ENCODE assay signal across 15 mouse cellular contexts in genomic region chr1:165667380-165667779, GRCm38 (mm10). TPM values are rescaled to one million over a fixed set of nuclear protein-coding genes. Genes with fewer than 3 reads are reported as not detected.
A peak's percentile ranks its signal among the peaks of the same experiment; 100 is the strongest.
DNase-seq lines count a peak whose midpoint lies in the region; ATAC-seq and TF ChIP-seq lines count a peak whose summit lies in the region.
"Had no signal": no experiment of that assay in that cellular context is flagged by ENCODE, and none has a peak within 500 bp of the region (broad histone marks: within the 10 kb centered on the region; RNA-seq: fewer than 3 reads in every experiment).

No protein-coding gene starts in this region.

- no peaks in the 10 kb centered on the region for H3K9me3 ChIP-seq in limb, embryonic 13.5 days
- H3K9me3 ChIP-seq in limb, embryonic 10.5 days (replicated peaks), result no peaks in the 10 kb centered on the region
- H3K9me3 ChIP-seq in heart, embryonic 12.5 days (replicated peaks), result no peaks in the 10 kb centered on the region
- no peaks in the 10 kb centered on the region for H3K9me3 ChIP-seq in midbrain, postnatal 0 days (ENCODE audit: low read length)
- H3K9me3 ChIP-seq: hindbrain, embryonic 10.5 days had no signal

- no peak for ATAC-seq in limb, embryonic 13.5 days (ENCODE audit: low FRiP score, low read depth)
- ATAC-seq in heart, embryonic 12.5 days (ENCODE audit: insufficient number of reproducible peaks, low FRiP score), result no peak; the same call in 1 of the 2 replicates
- no peak for ATAC-seq in midbrain, postnatal 0 days (ENCODE audit: low FRiP score)
- ATAC-seq: CD4-positive, CD25-positive, alpha-beta regulatory T cell, adult 4 months; intestine, postnatal 0 days had no signal

- peaks cover 63% of the 10 kb centered on the region for H3K79me2 ChIP-seq in macrophage (ENCODE audit: inconsistent target)

- H3K4me2 ChIP-seq in limb, embryonic 13.5 days (replicated peaks), result 0 out of 2 replicates have a peak overlapping the region, but pooled peaks have one; percentile 7
- peak overlapping the region; percentile 34 for H3K4me2 ChIP-seq in heart, embryonic 12.5 days
- H3K4me2 ChIP-seq in midbrain, postnatal 0 days (ENCODE audit: low read depth, low read length, poor library complexity, severe bottlenecking), result no peak overlapping the region

- TF ChIP-seq CTCF in midbrain, postnatal 0 days (IDR thresholded peaks at IDR 0.05), result no peak

- H3K27me3 ChIP-seq in limb, embryonic 13.5 days, result no peaks in the 10 kb centered on the region
- 0 out of 2 replicates have a peak, but pooled peaks cover 5% of the 10 kb centered on the region for H3K27me3 ChIP-seq in limb, embryonic 10.5 days (ENCODE audit: low read depth, poor library complexity, severe bottlenecking)
- no peaks in the 10 kb centered on the region for H3K27me3 ChIP-seq in heart, embryonic 12.5 days (replicated peaks)
- no peaks in the 10 kb centered on the region for H3K27me3 ChIP-seq in midbrain, postnatal 0 days (ENCODE audit: insufficient read depth, low read length)

- peaks cover 11% of the 10 kb centered on the region for H3K4me1 ChIP-seq in limb, embryonic 13.5 days
- H3K4me1 ChIP-seq in limb, embryonic 10.5 days, result peaks cover 34% of the 10 kb centered on the region
- H3K4me1 ChIP-seq in heart, embryonic 12.5 days (replicated peaks), result peaks cover 94% of the 10 kb centered on the region
- no peaks in the 10 kb centered on the region for H3K4me1 ChIP-seq in midbrain, postnatal 0 days (ENCODE audit: insufficient read depth, low read length)

- H3K4me3 ChIP-seq in limb, embryonic 13.5 days, result no peak overlapping the region
- no peak overlapping the region for H3K4me3 ChIP-seq in limb, embryonic 10.5 days
- no peak overlapping the region for H3K4me3 ChIP-seq in heart, embryonic 12.5 days
- H3K4me3 ChIP-seq in macrophage (ENCODE audit: inconsistent target), result no peak overlapping the region
- H3K4me3 ChIP-seq in midbrain, postnatal 0 days (ENCODE audit: low read depth, low read length), result no peak overlapping the region
- H3K4me3 ChIP-seq: hindbrain, embryonic 10.5 days; myocyte had no signal

- no peak overlapping the region for H3K9ac ChIP-seq in limb, embryonic 13.5 days
- no peak overlapping the region for H3K9ac ChIP-seq in heart, embryonic 12.5 days
- H3K9ac ChIP-seq in midbrain, postnatal 0 days (replicated peaks; ENCODE audit: low read length, poor library complexity, severe bottlenecking), result no peak overlapping the region
- H3K9ac ChIP-seq: liver, embryonic 14.5 days had no signal

- 34% methylated on average over 13 of the region's 13 CpGs for WGBS in limb, embryonic 13.5 days
- 45% methylated on average over 13 of the region's 13 CpGs for WGBS in limb, embryonic 10.5 days
- WGBS in heart, embryonic 12.5 days, result 25% methylated on average over 13 of the region's 13 CpGs
- WGBS in macrophage (ENCODE audit: missing documents), result 72% methylated on average over 13 of the region's 13 CpGs
- WGBS in midbrain, postnatal 0 days, result 68% methylated on average over 13 of the region's 13 CpGs

- H3K36me3 ChIP-seq in limb, embryonic 13.5 days, result no peaks in the 10 kb centered on the region
- no peaks in the 10 kb centered on the region for H3K36me3 ChIP-seq in limb, embryonic 10.5 days
- H3K36me3 ChIP-seq in heart, embryonic 12.5 days, result peaks cover 54% of the 10 kb centered on the region
- H3K36me3 ChIP-seq in macrophage (ENCODE audit: inconsistent target), result peaks cover 11% of the 10 kb centered on the region; the same call in 1 of the 2 replicates
- no peaks in the 10 kb centered on the region for H3K36me3 ChIP-seq in midbrain, postnatal 0 days (ENCODE audit: insufficient read depth, low read length)
- H3K36me3 ChIP-seq: hindbrain, embryonic 10.5 days had no signal

- no peak for DNase-seq in limb, embryonic 10.5 days (ENCODE audit: low spot score)
- peak; percentile 62 for DNase-seq in gastrocnemius, postnatal 10 days
- DNase-seq in midbrain, postnatal 0 days (ENCODE audit: low spot score), result no peak
- DNase-seq in spleen, postnatal 4 days (ENCODE audit: low spot score in 2 of 2), result no peak
- DNase-seq: cerebellum, adult 2 months; lung, postnatal 10 days; thymus, postnatal 36 days had no signal

- H3K27ac ChIP-seq in limb, embryonic 13.5 days, result no peak overlapping the region
- no peak overlapping the region for H3K27ac ChIP-seq in limb, embryonic 10.5 days
- H3K27ac ChIP-seq in heart, embryonic 12.5 days (ENCODE audit: poor library complexity, severe bottlenecking), result peak overlapping the region; percentile 90
- H3K27ac ChIP-seq in macrophage, result peak overlapping the region; percentile 34; the same call in 1 of the 2 replicates
- H3K27ac ChIP-seq in midbrain, postnatal 0 days (ENCODE audit: low read depth, low read length), result no peak overlapping the region
- H3K27ac ChIP-seq: hindbrain, embryonic 10.5 days; liver, embryonic 14.5 days had no signal

RNA-seq across cellular contexts. Expression of gene Mpzl1, which starts 33.0 kb away (rescaled TPM):
- polyA plus RNA-seq in limb, embryonic 13.5 days (2015; fragmentation: Nextera tagmentation; extraction: Ambion mirVana), result 196 TPM in 2 replicates
- 141 and 148 TPM in 2 replicates for polyA plus RNA-seq in limb, embryonic 10.5 days (2016; fragmentation: Nextera tagmentation; extraction: Ambion mirVana)
- total RNA-seq in gastrocnemius, postnatal 10 days (2021), result 10 to 100 TPM; 34.6 to 46.9 TPM
- polyA plus RNA-seq in heart, embryonic 12.5 days (2016; fragmentation: Nextera tagmentation; extraction: Ambion mirVana), result 126 and 135 TPM in 2 replicates
- 10 to 100 TPM in 3 of 26 experiments, 1 to 10 TPM in 23; 1.9 to 16.5 (median 4.4) TPM for total RNA-seq in macrophage (2018; cell fraction: chromatin; rRNA removed)
- total RNA-seq in macrophage (2018; cell fraction: cytosol; rRNA removed), result 1 to 10 TPM; 1.4 to 8.4 (median 4.3) TPM
- 10 to 100 TPM in 5 of 26 experiments, 1 to 10 TPM in 21; 1.9 to 15.8 (median 5.7) TPM for total RNA-seq in macrophage (2018; cell fraction: nucleus; rRNA removed)
- polyA plus RNA-seq in macrophage (2018), result 7.1 to 11.1 TPM (median 9.0 TPM) in 3 replicates
- total RNA-seq in midbrain, postnatal 0 days (2014; rRNA removed), result 29.7 and 38.2 TPM in 2 replicates
- polyA plus RNA-seq in midbrain, postnatal 0 days (2015; fragmentation: Nextera tagmentation; extraction: Ambion mirVana), result 138 and 146 TPM in 2 replicates

RNA-seq across cellular contexts. Expression of gene Rcsd1, which starts 42.2 kb away (rescaled TPM):
- 16.2 and 16.3 TPM in 2 replicates for polyA plus RNA-seq in limb, embryonic 13.5 days (2015; fragmentation: Nextera tagmentation; extraction: Ambion mirVana)
- 10.1 and 10.8 TPM in 2 replicates for polyA plus RNA-seq in limb, embryonic 10.5 days (2016; fragmentation: Nextera tagmentation; extraction: Ambion mirVana)
- total RNA-seq in gastrocnemius, postnatal 10 days (2021), result 100 to 1,000 TPM; 128 to 138 TPM
- polyA plus RNA-seq in heart, embryonic 12.5 days (2016; fragmentation: Nextera tagmentation; extraction: Ambion mirVana), result 113 and 122 TPM in 2 replicates
- total RNA-seq in macrophage (2018; cell fraction: chromatin; rRNA removed), result 100 to 1,000 TPM in 13 of 26 experiments, 10 to 100 TPM in 13; 33.2 to 495 (median 91.1) TPM
- total RNA-seq in macrophage (2018; cell fraction: cytosol; rRNA removed), result 100 to 1,000 TPM in 2 of 26 experiments, 10 to 100 TPM in 24; 28.4 to 135 (median 32.6) TPM
- 100 to 1,000 TPM in 13 of 26 experiments, 10 to 100 TPM in 13; 41.9 to 410 (median 106) TPM for total RNA-seq in macrophage (2018; cell fraction: nucleus; rRNA removed)
- 32.5 to 46.6 TPM (median 34.4 TPM) in 3 replicates for polyA plus RNA-seq in macrophage (2018)
- 7.6 and 7.9 TPM in 2 replicates for total RNA-seq in midbrain, postnatal 0 days (2014; rRNA removed)
- polyA plus RNA-seq in midbrain, postnatal 0 days (2015; fragmentation: Nextera tagmentation; extraction: Ambion mirVana), result 8.0 and 9.1 TPM in 2 replicates

Comparison
In these comparisons a context has a peak if more than half of its experiments do, and no peak if none do; other contexts are left out.
1. H3K27ac ChIP-seq: peak in heart, embryonic 12.5 days (single experiment) and macrophage (single experiment); none in limb, embryonic 13.5 days (single experiment), limb, embryonic 10.5 days (single experiment) and midbrain, postnatal 0 days (single experiment).
2. RNA of gene Mpzl1, which starts 33.0 kb away (polyA plus RNA-seq): 196 TPM in limb, embryonic 13.5 days, 141 to 148 TPM in limb, embryonic 10.5 days, 138 to 146 TPM in midbrain, postnatal 0 days and 126 to 135 TPM in heart, embryonic 12.5 days; 7.1 to 11.1 TPM in macrophage; every median in the first group is over 10 times any median in the second.